Mouse (Mus musculus): ENCODE measurements at regions not wholly inside any gene's neighbourhood (a gene's known extent, or its start where the extent isn't known, plus 50 kb on each side); places are given as distances from the start of the nearest gene placed in this dataset.
A peak's percentile ranks its signal among the peaks of the same experiment; 100 is the strongest.

GRCm38 (mm10) chr4:69116353-69116752, 162.2 kb upstream of the Brinp1 start:
- DNase-seq (ENCODE audit: extremely low spot score in 1 of 2, low spot score in 2 of 2) = peak in 1 of 2 experiments; percentile 24
- intact Hi-C loops (cut with DNase I) = loop anchor here (5.0 to 10.0 kb wide), 6 partner anchors 159 to 1068 kb away; no protein-coding TSS in a partner anchor

GRCm38 (mm10) chr4:69105188-69105587, 151.0 kb upstream of the Brinp1 start:
- no peak for TF ChIP-seq CTCF (IDR thresholded peaks at IDR 0.05)
- H3K4me3 ChIP-seq = no peak overlapping the region
- DNase-seq (ENCODE audit: extremely low spot score in 1 of 2, low spot score in 2 of 2) = no peak
- H3K27ac ChIP-seq = peak overlapping the region; percentile 33; the same call in 1 of the 2 replicates
- intact Hi-C loops (cut with DNase I) = no loop called here

More at GRCm38 (mm10) chr4:69116353-69116752, 162.2 kb upstream of the Brinp1 start:
- H3K27ac ChIP-seq = peak overlapping the region; percentile 17; the same call in 1 of the 2 replicates
- H3K4me3 ChIP-seq = no peak overlapping the region
- no peak for TF ChIP-seq CTCF (IDR thresholded peaks at IDR 0.05)

- intact Hi-C loops (cut with DNase I) = loop anchor here (5.0 to 10.0 kb wide), 5 partner anchors 144 to 1161 kb away; partner anchors contain the start of gene Brinp1
- DNase-seq (ENCODE audit: extremely low spot score in 1 of 2, low spot score in 2 of 2) = peak in 1 of 2 experiments; percentile 24
- H3K27ac ChIP-seq = peak overlapping the region; percentile 54
- H3K4me3 ChIP-seq = no peak overlapping the region
- TF ChIP-seq CTCF (IDR thresholded peaks at IDR 0.05) = no peak; the same call in none of the 2 replicates
Measured at GRCm38 (mm10) chr4:69095748-69096408, 141.7 kb upstream of the Brinp1 start.

GRCm38 (mm10) chr4:69078085-69078484, 123.9 kb upstream of the Brinp1 start:
- intact Hi-C loops (cut with DNase I) = no loop called here
- Histone ChIP-seq H3K4me3 (no peak overlapping the region), H3K27ac (no peak overlapping the region)
- DNase-seq (ENCODE audit: extremely low spot score in 1 of 2, low spot score in 2 of 2) = no peak
- TF ChIP-seq CTCF (IDR thresholded peaks at IDR 0.05) = no peak

- Histone ChIP-seq H3K4me3 (no peak overlapping the region), H3K27ac (no peak overlapping the region)
- no peak for TF ChIP-seq CTCF (IDR thresholded peaks at IDR 0.05)
- DNase-seq (ENCODE audit: extremely low spot score in 1 of 2, low spot score in 2 of 2) = no peak
- intact Hi-C loops (cut with DNase I) = no loop called here
Measured at GRCm38 (mm10) chr4:69077316-69077715, 123.1 kb upstream of the Brinp1 start.

- intact Hi-C loops (cut with DNase I) = no loop called here
- no peak for TF ChIP-seq CTCF (IDR thresholded peaks at IDR 0.05)
- H3K4me3 ChIP-seq = no peak overlapping the region
- H3K27ac ChIP-seq = no peak overlapping the region
- no peak for DNase-seq (ENCODE audit: extremely low spot score in 1 of 2, low spot score in 2 of 2)
Measured at GRCm38 (mm10) chr4:69039645-69040342, 85.6 kb upstream of the Brinp1 start.

- no peak for DNase-seq (ENCODE audit: extremely low spot score in 1 of 2, low spot score in 2 of 2)
- TF ChIP-seq CTCF (IDR thresholded peaks at IDR 0.05) = no peak
- intact Hi-C loops (cut with DNase I) = no loop called here
- Histone ChIP-seq H3K27ac (no peak overlapping the region), H3K4me3 (no peak overlapping the region)
Measured at GRCm38 (mm10) chr4:69034166-69034565, 80.0 kb upstream of the Brinp1 start.

GRCm38 (mm10) chr4:69020159-69020727, 66.0 kb upstream of the Brinp1 start:
- Histone ChIP-seq H3K4me3 (no peak overlapping the region), H3K27ac (no peak overlapping the region)
- TF ChIP-seq CTCF (IDR thresholded peaks at IDR 0.05) = no peak
- no peak for DNase-seq (ENCODE audit: extremely low spot score in 1 of 2, low spot score in 2 of 2)
- intact Hi-C loops (cut with DNase I) = no loop called here

GRCm38 (mm10) chr4:69015396-69015795, 61.2 kb upstream of the Brinp1 start:
- peak in 1 of 2 experiments; percentile 15 for DNase-seq (ENCODE audit: extremely low spot score in 1 of 2, low spot score in 2 of 2)
- no peak for TF ChIP-seq CTCF (IDR thresholded peaks at IDR 0.05)
- H3K4me3 ChIP-seq = no peak overlapping the region
- no peak overlapping the region for H3K27ac ChIP-seq
- intact Hi-C loops (cut with DNase I) = loop anchor here (1.0 kb wide), 1 partner anchor 61 kb away; the partner anchor contains the start of gene Brinp1
